Mouse (Mus musculus) ovary, postnatal 14 days (tissue): ENCODE measurements around the gene Slc8a1.
A peak's percentile ranks its signal among the peaks of the same experiment; 100 is the strongest.

Source experiments
- DNase-seq: peaks from one replicate; pipeline ENCODE4 v3.0.0; 2022; ENCODE audit warnings: low spot score

Slc8a1 gene

DNA sequence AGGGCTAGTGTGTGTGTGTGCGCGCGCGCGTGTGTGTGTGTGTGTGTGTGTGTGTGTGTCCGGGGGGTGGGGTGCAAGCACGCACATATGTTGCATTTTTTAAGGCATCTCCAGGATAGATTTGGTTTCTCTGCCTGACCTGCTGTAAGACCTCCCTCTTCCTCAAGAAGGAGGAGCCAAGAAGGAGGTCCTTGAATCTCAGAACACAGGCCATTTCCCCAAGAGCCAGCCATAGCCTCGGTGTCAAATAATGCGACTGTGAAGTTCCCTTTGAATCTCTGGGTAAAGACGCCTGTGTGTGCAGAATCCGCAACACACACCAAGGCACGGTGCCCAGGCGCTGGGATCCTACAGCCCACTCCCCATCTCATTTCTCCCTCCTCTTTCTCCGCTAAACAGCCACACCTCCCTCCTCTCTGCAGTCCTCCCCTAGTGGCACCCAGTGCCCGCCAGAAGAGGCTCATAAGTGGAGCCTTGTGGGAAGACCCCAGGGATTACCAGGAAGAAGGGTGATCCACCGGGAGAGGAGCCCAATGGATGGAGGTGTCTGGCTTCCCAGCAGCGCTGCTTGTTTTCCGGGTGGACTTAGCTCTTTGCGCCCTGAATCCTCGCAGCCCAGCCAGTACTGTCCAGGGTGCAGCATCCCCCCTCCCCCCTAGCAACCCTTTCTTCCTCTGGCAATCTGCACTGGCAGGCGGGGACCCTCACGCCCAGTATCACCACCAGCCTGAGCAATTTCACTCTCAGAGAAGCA is 68.9 kb downstream of the Slc8a1 start:
- DNase-seq: peak; percentile 28

- no peak for DNase-seq
Measured at GRCm38 (mm10) chr17:81668466-81668865, 69.7 kb downstream of the Slc8a1 start.

GRCm38 (mm10) chr17:81667935-81668334 is 70.2 kb downstream of the Slc8a1 start:
- DNase-seq: no peak

DNA sequence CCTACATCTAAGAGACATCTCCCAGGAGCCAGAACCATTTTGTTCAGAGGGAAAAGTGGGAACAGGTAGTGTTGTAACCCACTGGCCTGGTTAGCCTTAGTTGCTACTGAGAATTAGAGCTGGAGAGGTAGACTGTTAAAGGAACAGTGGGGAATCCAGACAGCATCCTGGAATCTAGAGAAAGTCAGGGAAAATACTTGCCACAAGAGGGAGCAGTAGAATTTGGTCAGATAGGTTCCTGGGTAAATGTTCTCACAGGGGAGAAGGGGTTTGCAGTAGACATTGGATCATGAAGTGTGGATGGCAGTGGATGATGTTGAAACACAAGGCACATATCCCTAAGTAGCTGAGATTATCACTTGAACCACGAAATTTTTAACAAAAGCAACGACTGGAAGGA is 71.6 kb downstream of the Slc8a1 start:
- DNase-seq: no peak

- DNase-seq: no peak
Measured at GRCm38 (mm10) chr17:81664916-81665315, 73.3 kb downstream of the Slc8a1 start.

DNA sequence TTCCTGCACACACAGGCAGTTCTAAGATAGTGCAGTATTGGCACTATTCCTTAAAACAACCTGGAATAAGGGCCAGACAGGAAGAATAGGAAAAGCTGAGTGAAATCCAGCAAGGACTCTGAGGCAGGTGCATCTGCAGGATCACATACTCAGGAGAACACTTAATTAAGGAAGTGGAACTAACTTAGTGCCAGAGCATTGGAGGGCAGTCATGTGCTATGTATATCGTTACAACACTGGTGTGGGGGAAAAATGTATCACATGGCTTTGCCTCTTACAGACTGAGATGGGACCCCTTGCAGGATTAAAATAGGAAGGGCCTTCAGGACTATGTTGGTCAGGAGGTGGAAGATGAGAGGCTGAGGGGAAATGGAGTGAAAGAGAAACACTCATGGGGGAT is 80.3 kb downstream of the Slc8a1 start:
- DNase-seq: no peak

DNA sequence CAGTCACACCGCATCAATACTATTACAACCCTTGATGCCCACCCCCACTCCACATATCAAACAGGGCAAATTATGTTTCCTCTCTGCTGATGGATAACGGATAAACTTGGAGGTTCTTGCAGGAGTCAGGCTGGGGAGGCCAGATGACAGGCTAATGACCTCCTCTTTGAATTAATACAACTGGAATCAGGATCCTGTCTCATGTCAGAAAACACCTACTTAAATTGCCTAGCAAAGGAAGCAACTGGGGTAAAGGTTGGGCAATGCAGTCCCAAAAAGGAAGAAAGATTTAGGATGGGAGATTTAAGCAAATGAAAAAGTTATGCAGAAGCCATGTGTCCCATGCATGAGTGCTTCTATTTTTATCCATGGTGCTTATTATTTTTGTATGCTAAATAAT is 83.6 kb downstream of the Slc8a1 start:
- DNase-seq: no peak

GRCm38 (mm10) chr17:81652958-81653357 is 85.2 kb downstream of the Slc8a1 start:
- DNase-seq: no peak

- DNase-seq: no peak
Measured at GRCm38 (mm10) chr17:81636822-81637221, 101.4 kb downstream of the Slc8a1 start.

GRCm38 (mm10) chr17:81630471-81630870 is 107.7 kb downstream of the Slc8a1 start:
- DNase-seq: no peak

GRCm38 (mm10) chr17:81621188-81621644 is 117.0 kb downstream of the Slc8a1 start:
- DNase-seq: no peak

GRCm38 (mm10) chr17:81618461-81618860 is 119.7 kb downstream of the Slc8a1 start:
- no peak for DNase-seq

DNA sequence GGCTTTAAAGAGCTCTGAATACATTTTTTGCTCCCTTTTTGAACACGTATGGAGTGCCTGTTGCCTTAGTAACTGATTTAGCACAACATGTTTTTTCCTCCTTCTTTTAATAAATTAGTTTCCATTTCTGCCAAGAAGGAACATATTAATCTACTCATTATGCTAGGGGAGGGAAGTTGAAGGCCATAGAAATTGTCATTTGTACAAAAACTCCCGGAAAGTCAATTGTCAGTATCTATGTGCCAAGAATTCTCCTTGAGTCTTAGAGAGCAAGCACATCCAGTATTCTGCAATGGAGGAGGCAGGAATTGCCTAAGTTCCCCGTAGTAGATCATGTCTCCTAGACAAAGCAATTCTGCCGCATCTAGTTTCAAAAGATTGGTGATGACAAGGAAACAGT is 121.9 kb downstream of the Slc8a1 start:
- no peak for DNase-seq

- no peak for DNase-seq
Measured at GRCm38 (mm10) chr17:81615391-81615790, 122.8 kb downstream of the Slc8a1 start.

DNA sequence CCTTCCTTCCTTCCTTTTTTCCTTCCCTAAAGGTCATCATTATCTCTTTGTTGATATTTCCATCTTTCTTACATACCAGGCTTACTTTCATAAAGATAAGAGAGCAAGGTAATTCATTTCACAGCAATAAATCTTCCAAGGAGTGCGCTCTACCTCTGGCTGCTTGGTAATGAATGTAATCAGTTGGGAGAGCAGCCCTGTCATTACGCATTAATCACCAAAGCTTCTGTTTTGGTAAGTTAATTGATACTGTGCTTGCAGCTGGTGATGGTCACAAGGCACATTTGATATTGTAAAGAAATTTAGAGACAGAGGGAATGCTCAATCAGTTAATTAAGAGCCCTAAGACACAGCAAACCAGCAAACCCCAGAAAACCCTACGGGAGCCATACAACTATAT is 130.7 kb downstream of the Slc8a1 start:
- DNase-seq: no peak

DNA sequence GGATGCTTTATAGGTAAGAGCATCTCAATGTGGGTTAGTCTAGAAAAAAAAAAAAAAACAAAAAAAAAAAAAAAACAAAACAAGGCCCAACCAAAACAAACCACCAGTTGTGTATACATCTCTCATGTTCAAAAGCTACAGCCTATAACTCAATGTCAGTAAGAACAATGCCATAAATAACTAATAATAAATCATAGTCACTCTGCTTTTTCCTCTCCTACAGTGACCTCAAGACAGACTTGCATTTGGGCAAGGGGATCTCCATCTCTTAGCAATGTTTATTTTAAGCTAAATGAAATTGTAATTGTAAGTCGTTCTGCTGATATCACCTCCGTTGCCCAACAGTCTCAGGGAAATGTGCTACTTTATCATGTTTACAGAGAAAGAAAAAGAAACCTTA is 132.1 kb downstream of the Slc8a1 start:
- no peak for DNase-seq

GRCm38 (mm10) chr17:81605219-81605660 is 132.9 kb downstream of the Slc8a1 start:
- DNase-seq: no peak

DNA sequence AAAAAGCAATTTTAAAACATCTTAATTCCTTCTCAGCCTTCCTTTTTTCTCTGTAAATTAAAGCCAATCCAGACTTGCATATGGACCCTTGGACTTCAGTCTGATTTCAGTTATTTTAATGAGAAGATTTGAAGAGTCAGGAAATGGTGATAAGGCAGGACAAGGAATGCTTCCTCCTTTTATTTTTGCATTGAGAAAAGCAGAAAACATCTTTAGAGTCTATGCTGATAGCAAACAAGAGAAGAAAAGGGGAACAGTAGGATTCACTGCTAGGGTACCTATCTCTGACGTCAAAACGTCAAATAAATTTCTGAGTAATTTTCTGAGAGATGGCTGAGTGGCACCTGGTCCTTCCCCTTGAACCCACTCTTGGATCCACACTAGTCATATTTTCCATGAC is 139.1 kb downstream of the Slc8a1 start:
- DNase-seq: no peak

DNA sequence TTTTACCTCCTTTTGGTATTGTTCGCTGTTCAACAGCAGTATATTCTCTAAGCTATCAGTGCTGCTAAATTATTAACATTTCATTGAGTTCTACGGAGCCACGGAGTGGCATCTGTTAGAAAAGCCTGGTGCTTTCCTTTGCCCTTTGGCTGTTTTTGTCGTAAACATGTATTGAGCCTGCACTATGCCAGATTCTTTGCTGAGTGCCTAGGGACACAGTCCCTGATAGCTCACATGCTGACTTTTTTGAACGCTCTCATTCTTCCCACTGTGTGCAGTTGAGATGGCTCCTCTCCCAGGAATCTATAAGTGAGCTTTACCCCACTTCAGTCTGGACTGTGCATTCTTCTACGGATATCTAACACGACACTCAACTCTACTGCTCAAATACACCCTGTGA is 148.4 kb downstream of the Slc8a1 start:
- no peak for DNase-seq

DNA sequence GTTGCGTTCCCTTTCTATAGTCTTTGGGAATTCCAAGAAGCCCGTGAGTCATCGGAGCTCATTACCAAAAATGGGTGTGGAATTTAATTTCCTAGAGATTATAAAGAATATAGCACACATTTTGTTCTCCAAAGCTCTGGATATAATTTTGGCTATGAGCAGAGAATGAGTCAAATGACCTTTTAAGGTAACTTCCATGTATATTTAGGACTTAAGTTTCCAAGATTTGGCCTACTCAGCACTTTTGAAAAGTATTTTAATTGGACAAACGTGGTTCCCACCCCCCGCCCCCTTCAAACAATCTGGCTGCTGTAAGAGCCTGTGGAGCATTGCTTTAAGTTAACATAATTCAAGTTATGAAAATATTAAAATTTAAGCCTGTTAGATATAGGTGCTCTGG is 151.4 kb downstream of the Slc8a1 start:
- DNase-seq: no peak

DNA sequence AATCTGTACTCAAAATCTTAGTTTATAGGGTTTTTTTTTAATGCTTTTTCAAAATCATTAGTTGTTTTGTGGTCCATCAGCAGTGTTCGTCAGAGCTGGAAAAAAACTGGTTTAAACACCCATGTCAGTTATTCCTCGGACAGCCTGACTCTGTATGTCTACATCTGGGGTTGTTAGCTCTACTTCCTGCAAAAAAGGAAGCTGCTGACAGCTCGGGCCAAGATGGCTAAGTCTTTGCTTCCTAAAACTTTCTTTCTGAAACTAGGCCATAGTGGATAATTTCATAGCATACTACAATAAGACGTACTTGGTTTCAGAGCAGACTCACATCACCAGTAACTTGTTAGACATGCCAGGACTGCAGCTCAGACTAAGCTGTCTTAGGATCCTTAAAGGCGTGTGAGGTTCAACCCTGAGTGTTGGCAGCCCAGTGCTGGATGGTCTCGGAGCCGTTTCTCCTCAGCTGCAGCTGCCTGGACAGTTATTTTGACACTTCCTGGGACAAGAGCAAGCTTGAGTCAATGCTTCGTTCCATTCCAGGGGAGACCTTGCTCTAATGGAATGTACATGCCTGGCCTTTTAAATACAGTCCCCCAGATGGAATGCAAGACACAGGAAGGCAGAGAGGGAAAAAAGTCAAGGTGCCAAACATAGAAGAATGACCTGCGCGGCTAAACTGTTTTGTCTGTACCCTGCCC is 158.3 kb downstream of the Slc8a1 start:
- DNase-seq: no peak

GRCm38 (mm10) chr17:81576893-81577292 is 161.3 kb downstream of the Slc8a1 start:
- no peak for DNase-seq

GRCm38 (mm10) chr17:81565634-81566372 is 172.4 kb downstream of the Slc8a1 start:
- no peak for DNase-seq
